Mouse (Mus musculus) G1E (cell line): ENCODE data around the gene Gm28051. TPM values are rescaled to one million over a fixed set of nuclear protein-coding genes. Genes with fewer than 3 reads are reported as not detected.

Experiments used
- ATAC-seq: 2 replicates; pipeline ENCODE4 v1.8.0; 2016; ENCODE audit warnings: mild to moderate bottlenecking; ENCODE audit not compliant: insufficient number of reproducible peaks, poor library complexity, low FRiP score, severe bottlenecking; ENCODE audit errors: extremely low read depth
- DNase-seq: peaks from one replicate; pipeline ENCODE4 v3.0.0; 2012; ENCODE audit warnings: low spot score
- H3K27me3 ChIP-seq: 2 replicates; pipeline ENCODE4 v1.6.1; 2012; ENCODE audit warnings: mild to moderate bottlenecking, low read length, inconsistent platforms; ENCODE audit not compliant: insufficient read depth
- H3K36me3 ChIP-seq: replicated peaks from 2 replicates; pipeline ENCODE3; 2012; ENCODE audit warnings: mild to moderate bottlenecking, inconsistent platforms
- H3K4me1 ChIP-seq: 2 replicates; pipeline ENCODE4 v1.6.1; 2012; ENCODE audit warnings: low read depth, low read length, inconsistent platforms, mixed read lengths; ENCODE audit not compliant: insufficient read depth
- H3K4me3 ChIP-seq: 2 replicates; pipeline ENCODE4 v1.5.1; 2012; ENCODE audit warnings: low read depth, mild to moderate bottlenecking, inconsistent platforms, low read length, moderate library complexity, mixed read lengths
- H3K9me3 ChIP-seq: replicated peaks from 2 replicates; pipeline ENCODE4 v1.6.1; 2012; ENCODE audit warnings: inconsistent platforms
- CTCF ChIP-seq: IDR thresholded peaks from 2 replicates; pipeline ENCODE4 v1.5.1; 2012; ENCODE audit warnings: low read depth, low read length, inconsistent platforms, mixed read lengths
- GATA1 ChIP-seq: IDR thresholded peaks from 2 replicates; pipeline ENCODE4 v1.6.1; 2012; ENCODE audit warnings: borderline replicate concordance, low read length, inconsistent platforms, mixed read lengths
- GATA2 ChIP-seq: IDR thresholded peaks from 2 replicates; pipeline ENCODE4 v1.6.1; 2012; ENCODE audit warnings: low read depth, low read length, inconsistent platforms, borderline replicate concordance
- POLR2AphosphoS5 ChIP-seq: IDR thresholded peaks from 2 replicates; pipeline ENCODE4 v1.6.1; 2012; ENCODE audit warnings: low read depth, low read length, inconsistent platforms; ENCODE audit not compliant: insufficient replicate concordance
- TAL1 ChIP-seq: conservative IDR thresholded peaks from 2 replicates; pipeline ENCODE4 v1.6.1; 2012; ENCODE audit warnings: low read depth, low read length, inconsistent platforms, mixed read lengths
- polyA plus RNA-seq: library from polyadenylated mRNA; stranded (reverse); fragments of >175 nt; gene quantifications from 2 replicates; pipeline ENCODE4 v1.2.3, GENCODE M21; 2012
- total RNA-seq, 2 experiments: library from RNA; stranded (forward) in 1 of 2; stranded (reverse) in 1 of 2; fragments of 200-1000 nt in 1 of 2; fragments of >200 nt in 1 of 2; fragmentation: Nextera tagmentation in 1 of 2; gene quantifications; 2 replicates each; pipeline ENCODE4 v1.2.3; 2014 to 2017

Gm28051 gene
- total and polyA plus RNA-seq, 3 experiments = 6.0 TPM; not detected in 2

- Histone ChIP-seq H3K27me3 (no peaks in the 10 kb centered on the region), H3K36me3 (peaks cover 91% of the 10 kb centered on the region), H3K4me1 (peaks cover 4% of the 10 kb centered on the region; the same call in 1 of the 2 replicates), H3K9me3 (no peaks in the 10 kb centered on the region), H3K4me3 (no peak overlapping the region)
- ATAC-seq (no peak), DNase-seq (no peak)
- TF ChIP-seq TAL1 = no peak
- TF ChIP-seq POLR2AphosphoS5 = no peak
- no peak for TF ChIP-seq CTCF
- TF ChIP-seq GATA1 = no peak
- no peak for TF ChIP-seq GATA2
Measured at GRCm38 (mm10) chr12:102778151-102778550, 20.6 kb upstream of the Gm28051 start.

- Histone ChIP-seq H3K27me3 (no peaks in the 10 kb centered on the region), H3K9me3 (0 out of 2 replicates have a peak, but pooled peaks cover 2% of the 10 kb centered on the region), H3K4me1 (peaks cover 10% of the 10 kb centered on the region; the same call in 1 of the 2 replicates), H3K4me3 (no peak overlapping the region), H3K36me3 (peaks cover 94% of the 10 kb centered on the region)
- ATAC-seq = no peak
- no peak for DNase-seq
- TF ChIP-seq GATA1 (no peak), CTCF (no peak), TAL1 (no peak), GATA2 (no peak)
Measured at GRCm38 (mm10) chr12:102776035-102776434, 18.5 kb upstream of the Gm28051 start.

GRCm38 (mm10) chr12:102772676-102773075, 15.1 kb upstream of the Gm28051 start:
- no peaks in the 10 kb centered on the region for H3K27me3 ChIP-seq
- ATAC-seq = no peak
- H3K9me3 ChIP-seq = 0 out of 2 replicates have a peak, but pooled peaks cover 2% of the 10 kb centered on the region
- no peak overlapping the region for H3K4me3 ChIP-seq
- no peak for DNase-seq
- H3K36me3 ChIP-seq = peaks cover 97% of the 10 kb centered on the region
- no peak for TF ChIP-seq CTCF
- TF ChIP-seq GATA1 = no peak
- no peak for TF ChIP-seq TAL1
- no peak for TF ChIP-seq GATA2
- no peak for TF ChIP-seq POLR2AphosphoS5
- H3K4me1 ChIP-seq = peaks cover 10% of the 10 kb centered on the region; the same call in 1 of the 2 replicates

DNA sequence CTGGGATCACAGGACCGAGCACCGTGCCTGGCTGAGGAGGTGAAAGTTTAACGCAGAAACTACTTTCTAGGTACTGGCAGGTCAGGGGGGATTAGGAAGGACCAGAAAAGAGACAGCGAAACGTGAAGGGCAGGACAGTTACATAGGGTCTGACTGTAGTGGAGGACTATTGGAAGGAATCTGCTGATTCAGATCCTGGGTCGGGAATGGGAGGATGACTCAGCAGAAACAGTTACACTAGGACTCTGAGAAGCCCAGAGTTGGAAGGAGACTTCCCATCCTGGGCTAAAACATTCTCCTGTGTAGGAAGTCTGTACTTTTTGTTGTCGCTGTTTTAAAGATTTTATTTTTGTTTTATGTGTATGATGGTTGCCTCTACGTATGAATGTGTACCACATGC, 14.0 kb upstream of the Gm28051 start:
- TF ChIP-seq POLR2AphosphoS5 (no peak), CTCF (no peak)
- no peaks in the 10 kb centered on the region for H3K27me3 ChIP-seq
- H3K36me3 ChIP-seq = peaks cover 96% of the 10 kb centered on the region
- H3K4me1 ChIP-seq = peaks cover 10% of the 10 kb centered on the region; the same call in 1 of the 2 replicates
- 0 out of 2 replicates have a peak, but pooled peaks cover 2% of the 10 kb centered on the region for H3K9me3 ChIP-seq
- no peak for DNase-seq
- no peak for ATAC-seq
- H3K4me3 ChIP-seq = no peak overlapping the region

- H3K27me3 ChIP-seq = no peaks in the 10 kb centered on the region
- ATAC-seq (no peak), DNase-seq (no peak)
- peaks cover 10% of the 10 kb centered on the region; the same call in 1 of the 2 replicates for H3K4me1 ChIP-seq
- H3K9me3 ChIP-seq = 0 out of 2 replicates have a peak, but pooled peaks cover 2% of the 10 kb centered on the region
- peaks cover 94% of the 10 kb centered on the region for H3K36me3 ChIP-seq
- TF ChIP-seq TAL1 = no peak
- TF ChIP-seq POLR2AphosphoS5 = no peak
- no peak for TF ChIP-seq CTCF
- TF ChIP-seq GATA1 = no peak
- no peak overlapping the region for H3K4me3 ChIP-seq
Measured at GRCm38 (mm10) chr12:102769000-102769399, 11.4 kb upstream of the Gm28051 start.

- no peak for TF ChIP-seq GATA2
- TF ChIP-seq CTCF = no peak
- TF ChIP-seq GATA1 = no peak
- no peak for TF ChIP-seq TAL1
- no peak for TF ChIP-seq POLR2AphosphoS5
- DNase-seq = no peak
- Histone ChIP-seq H3K36me3 (peaks cover 77% of the 10 kb centered on the region), H3K4me3 (no peak overlapping the region), H3K27me3 (no peaks in the 10 kb centered on the region), H3K9me3 (no peaks in the 10 kb centered on the region), H3K4me1 (peaks cover 24% of the 10 kb centered on the region)
- ATAC-seq = no peak
Measured at GRCm38 (mm10) chr12:102763696-102764095, 6.1 kb upstream of the Gm28051 start.

DNA sequence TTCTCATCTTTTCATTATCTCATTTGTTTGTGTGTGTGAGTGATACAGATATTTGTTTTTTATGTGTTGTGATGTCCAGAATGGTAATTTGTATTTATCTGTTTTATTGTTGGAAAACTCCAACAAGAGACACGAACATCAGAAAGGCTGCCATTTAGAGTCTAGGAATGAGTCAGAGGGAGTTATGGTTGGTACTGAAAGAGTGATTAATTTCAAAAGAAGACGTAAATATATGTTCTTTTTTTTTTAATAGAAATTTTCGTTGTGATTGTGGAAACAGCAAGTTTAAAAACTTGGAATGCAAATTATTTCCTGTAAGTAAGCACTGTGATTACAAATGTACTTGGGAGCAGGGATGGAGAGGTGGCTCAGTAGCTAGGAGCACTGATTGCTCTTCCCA, 4.1 kb upstream of the Gm28051 start:
- no peak for TF ChIP-seq POLR2AphosphoS5
- no peak for TF ChIP-seq GATA2
- no peak for TF ChIP-seq TAL1
- TF ChIP-seq GATA1 = no peak
- TF ChIP-seq CTCF = no peak
- H3K27me3 ChIP-seq = no peaks in the 10 kb centered on the region
- H3K4me1 ChIP-seq = peaks cover 27% of the 10 kb centered on the region
- no peak overlapping the region for H3K4me3 ChIP-seq
- H3K9me3 ChIP-seq = no peaks in the 10 kb centered on the region
- DNase-seq (no peak), ATAC-seq (no peak)
- peaks cover 58% of the 10 kb centered on the region for H3K36me3 ChIP-seq
